8 mouse cellular contexts compared by ENCODE assay signal in genomic region chr1:152385693-152386092, GRCm38 (mm10). TPM values are rescaled to one million over a fixed set of nuclear protein-coding genes. Genes with fewer than 3 reads are reported as not detected.
DNase-seq lines count a peak whose midpoint lies in the region; ATAC-seq and TF ChIP-seq lines count a peak whose summit lies in the region.
"Not testable (repeated sequence)": the region's sequence is repeated elsewhere in the genome, so short reads cannot be mapped to it uniquely, and the experiment has no call there.

No protein-coding gene starts in this region.

- H3K27ac ChIP-seq in brown adipose tissue, adult 24 weeks (replicated peaks; ENCODE audit: low read depth, low read length); limb, embryonic 11.5 days (replicated peaks; ENCODE audit: low read depth, low read length); lung, embryonic 14.5 days (ENCODE audit: low read depth); midbrain, embryonic 15.5 days; stomach, postnatal 0 days (replicated peaks): not testable (repeated sequence)
- H3K27ac ChIP-seq in forebrain, embryonic 10.5 days = peak overlapping the region; percentile 89; the same call in 1 of the 2 replicates
- H3K27ac ChIP-seq in heart, embryonic 13.5 days (replicated peaks) = 0 out of 2 replicates have a peak overlapping the region, but pooled peaks have one; percentile 40

- peaks cover 15% of the 10 kb centered on the region for H3K36me3 ChIP-seq in forebrain, embryonic 10.5 days (replicated peaks)
- peaks cover 20% of the 10 kb centered on the region for H3K36me3 ChIP-seq in heart, embryonic 13.5 days
- H3K36me3 ChIP-seq in limb, embryonic 11.5 days (ENCODE audit: control insufficient read depth, insufficient read depth, low read length); midbrain, embryonic 15.5 days (replicated peaks); stomach, postnatal 0 days (ENCODE audit: control insufficient read depth, insufficient read depth, low read length): not testable (repeated sequence)
- H3K36me3 ChIP-seq in lung, embryonic 14.5 days (ENCODE audit: insufficient read depth) = peaks cover 11% of the 10 kb centered on the region; the same call in 1 of the 2 replicates

- not testable (repeated sequence) for TF ChIP-seq EP300 in stomach, postnatal 0 days (optimal IDR thresholded peaks at IDR 0.05)

- H3K9ac ChIP-seq in heart, embryonic 13.5 days = peak overlapping the region; percentile 90
- H3K9ac ChIP-seq in limb, embryonic 11.5 days (ENCODE audit: low read length) = peak overlapping the region; percentile 86; the same call in 1 of the 2 replicates
- H3K9ac ChIP-seq in lung, embryonic 14.5 days = peak overlapping the region; percentile 79
- peak overlapping the region; percentile 87 for H3K9ac ChIP-seq in midbrain, embryonic 15.5 days
- H3K9ac ChIP-seq in stomach, postnatal 0 days (ENCODE audit: low read length) = peak overlapping the region; percentile 75

- not testable (repeated sequence) for DNase-seq in forebrain, embryonic 10.5 days (ENCODE audit: extremely low spot score, low spot score); limb, embryonic 11.5 days (ENCODE audit: low spot score); lung, embryonic 14.5 days; stomach, postnatal 0 days (ENCODE audit: low spot score)
- peak; percentile 23 for DNase-seq in induced T-regulatory cell, adult 2 months (ENCODE audit: low read depth)

- TF ChIP-seq CTCF in lung, embryonic 14.5 days (IDR thresholded peaks at IDR 0.05; ENCODE audit: low read depth); stomach, postnatal 0 days (IDR thresholded peaks at IDR 0.05; ENCODE audit: low read depth): not testable (repeated sequence)

- not testable (repeated sequence) for ATAC-seq in heart, embryonic 13.5 days (ENCODE audit: extremely low read depth, insufficient number of reproducible peaks, low FRiP score, low TSS enrichment); limb, embryonic 11.5 days (ENCODE audit: insufficient number of reproducible peaks, low FRiP score, low TSS enrichment, low read depth); lung, embryonic 14.5 days (ENCODE audit: insufficient read depth); midbrain, embryonic 15.5 days (replicated peaks); stomach, postnatal 0 days (ENCODE audit: low FRiP score, low TSS enrichment)

- H3K4me1 ChIP-seq in brown adipose tissue, adult 24 weeks (ENCODE audit: control insufficient read depth, insufficient read depth, insufficient read length, low read length); heart, embryonic 13.5 days; limb, embryonic 11.5 days (ENCODE audit: control insufficient read depth, insufficient read depth, low read length); lung, embryonic 14.5 days (ENCODE audit: insufficient read depth); midbrain, embryonic 15.5 days; stomach, postnatal 0 days (replicated peaks; ENCODE audit: control insufficient read depth, insufficient read depth): not testable (repeated sequence)
- peaks cover 17% of the 10 kb centered on the region for H3K4me1 ChIP-seq in forebrain, embryonic 10.5 days

- 35% methylated on average over 2 of the region's 4 CpGs for WGBS in forebrain, embryonic 10.5 days
- WGBS in heart, embryonic 13.5 days = 10% methylated on average over 2 of the region's 4 CpGs
- WGBS in limb, embryonic 11.5 days = 28% methylated on average over 2 of the region's 4 CpGs
- 19% methylated on average over 2 of the region's 4 CpGs for WGBS in lung, embryonic 14.5 days
- WGBS in midbrain, embryonic 15.5 days = 30% methylated on average over 2 of the region's 4 CpGs
- WGBS in stomach, postnatal 0 days = 23% methylated on average over 2 of the region's 4 CpGs

- peak overlapping the region; percentile 78 for H3K4me3 ChIP-seq in brown adipose tissue, adult 24 weeks (ENCODE audit: insufficient read depth, low read depth, low read length)
- H3K4me3 ChIP-seq in forebrain, embryonic 10.5 days = peak overlapping the region; percentile 86
- H3K4me3 ChIP-seq in heart, embryonic 13.5 days = peak overlapping the region; percentile 86
- H3K4me3 ChIP-seq in limb, embryonic 11.5 days (ENCODE audit: low read depth, low read length) = peak overlapping the region; percentile 79
- H3K4me3 ChIP-seq in lung, embryonic 14.5 days (ENCODE audit: low read depth, low read length) = peak overlapping the region; percentile 82
- peak overlapping the region; percentile 97 for H3K4me3 ChIP-seq in midbrain, embryonic 15.5 days
- H3K4me3 ChIP-seq in stomach, postnatal 0 days (ENCODE audit: low read depth, low read length) = peak overlapping the region; percentile 90

- H3K9me3 ChIP-seq in forebrain, embryonic 10.5 days; heart, embryonic 13.5 days; limb, embryonic 11.5 days (ENCODE audit: control insufficient read depth, low read length); lung, embryonic 14.5 days (ENCODE audit: low read depth, low read length); midbrain, embryonic 15.5 days; stomach, postnatal 0 days (ENCODE audit: control insufficient read depth, low read length): not testable (repeated sequence)

- H3K27me3 ChIP-seq in forebrain, embryonic 10.5 days (ENCODE audit: poor library complexity, severe bottlenecking); heart, embryonic 13.5 days (replicated peaks); limb, embryonic 11.5 days (ENCODE audit: control insufficient read depth, insufficient read depth, low read length); lung, embryonic 14.5 days (ENCODE audit: insufficient read depth, low read length); midbrain, embryonic 15.5 days (replicated peaks); stomach, postnatal 0 days (ENCODE audit: control insufficient read depth, insufficient read depth, low read length): not testable (repeated sequence)

- H3K4me2 ChIP-seq in heart, embryonic 13.5 days = peak overlapping the region; percentile 83
- H3K4me2 ChIP-seq in limb, embryonic 11.5 days (ENCODE audit: low read depth, severe bottlenecking) = peak overlapping the region; percentile 40
- peak overlapping the region; percentile 78 for H3K4me2 ChIP-seq in lung, embryonic 14.5 days
- peak overlapping the region; percentile 75 for H3K4me2 ChIP-seq in midbrain, embryonic 15.5 days
- H3K4me2 ChIP-seq in stomach, postnatal 0 days (replicated peaks; ENCODE audit: low read depth) = peak overlapping the region; percentile 67

RNA-seq across cellular contexts. Expression of gene Tsen15, which starts 0.8 kb away (rescaled TPM):
- polyA plus RNA-seq in brown adipose tissue, adult 24 weeks (2012; ENCODE audit: insufficient read depth, insufficient read length, missing spikeins) = 9.6 and 14.4 TPM in 2 replicates
- polyA plus RNA-seq in forebrain, embryonic 10.5 days (2016; fragmentation: Nextera tagmentation; extraction: Ambion mirVana) = 94.8 and 102 TPM in 2 replicates
- polyA plus RNA-seq in heart, embryonic 13.5 days (2015; fragmentation: Nextera tagmentation; extraction: Ambion mirVana) = 59.0 and 66.5 TPM in 2 replicates
- polyA plus RNA-seq in limb, embryonic 11.5 days (2014; fragmentation: Nextera tagmentation; extraction: Ambion mirVana) = 95.5 and 105 TPM in 2 replicates
- polyA plus RNA-seq in lung, embryonic 14.5 days (2014; fragmentation: Nextera tagmentation; extraction: Ambion mirVana) = 87.2 and 90.3 TPM in 2 replicates
- 35.9 and 37.8 TPM in 2 replicates for polyA plus RNA-seq in midbrain, embryonic 15.5 days (2015; fragmentation: Nextera tagmentation; extraction: Ambion mirVana)
- 26.4 and 27.6 TPM in 2 replicates for polyA plus RNA-seq in stomach, postnatal 0 days (2015; fragmentation: Nextera tagmentation; extraction: Ambion mirVana)

RNA-seq across cellular contexts. Expression of gene Colgalt2, which starts 13.9 kb away (rescaled TPM):
- 1.1 and 2.1 TPM in 2 replicates for polyA plus RNA-seq in brown adipose tissue, adult 24 weeks (2012; ENCODE audit: insufficient read depth, insufficient read length, missing spikeins)
- polyA plus RNA-seq in forebrain, embryonic 10.5 days (2016; fragmentation: Nextera tagmentation; extraction: Ambion mirVana) = 1.2 and 1.5 TPM in 2 replicates
- 3.0 and 3.2 TPM in 2 replicates for polyA plus RNA-seq in heart, embryonic 13.5 days (2015; fragmentation: Nextera tagmentation; extraction: Ambion mirVana)
- polyA plus RNA-seq in limb, embryonic 11.5 days (2014; fragmentation: Nextera tagmentation; extraction: Ambion mirVana) = 1.6 and 3.0 TPM in 2 replicates
- 0.78 and 0.92 TPM in 2 replicates for polyA plus RNA-seq in lung, embryonic 14.5 days (2014; fragmentation: Nextera tagmentation; extraction: Ambion mirVana)
- 4.1 and 4.6 TPM in 2 replicates for polyA plus RNA-seq in midbrain, embryonic 15.5 days (2015; fragmentation: Nextera tagmentation; extraction: Ambion mirVana)
- 0.47 and 0.50 TPM in 2 replicates for polyA plus RNA-seq in stomach, postnatal 0 days (2015; fragmentation: Nextera tagmentation; extraction: Ambion mirVana)
